Mouse (Mus musculus) subcutaneous adipose tissue, adult 2 months (tissue): Measurements from ENCODE around the gene Gm11983. TPM values are rescaled to one million over a fixed set of nuclear protein-coding genes. Genes with fewer than 3 reads are reported as not detected.

Experiments
- polyA plus RNA-seq: library from polyadenylated mRNA; depleted of rRNA; stranded (reverse); fragments of >200 nt; gene quantifications from 2 replicates; pipeline ENCODE4 v1.2.3, GENCODE M21; 2012; ENCODE audit warnings: low replicate concordance; rRNA removed

Gene Gm11983
- polyA plus RNA-seq = not detected in 2 replicates

DNA sequence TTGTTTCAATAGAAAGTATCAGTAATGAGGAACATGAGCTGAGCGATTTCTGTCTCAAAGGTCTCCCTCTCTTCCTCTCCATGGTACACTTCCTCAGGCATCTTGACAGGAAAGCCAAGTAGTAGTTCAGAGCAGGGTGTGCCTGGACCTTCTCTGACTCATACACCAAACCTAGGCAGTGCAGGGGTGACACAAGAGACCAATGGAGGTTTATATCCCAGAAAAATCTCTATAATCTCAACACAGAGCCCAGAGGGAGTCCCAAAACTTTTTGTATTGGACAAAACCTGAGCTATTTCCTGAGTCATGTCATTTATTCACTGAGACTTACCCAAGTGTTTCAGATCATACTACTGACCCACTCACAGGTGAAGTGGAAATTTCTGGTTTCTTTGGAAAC lies at the start of gene Gm11983:
TSS of gene Gm11983 (minus strand) at position 101 of the 400 bp plus-strand sequence.

Other genes with a start within 250 kb of the Gm11983 start
- gene Nacad, start 231.6 kb downstream of the Gm11983 start, polyA plus RNA-seq = 1.4 and 12.8 TPM in 2 replicates
- gene Tbrg4, start 211.6 kb downstream of the Gm11983 start, polyA plus RNA-seq = 70.6 and 107 TPM in 2 replicates
- gene Wap, start 199.0 kb downstream of the Gm11983 start, polyA plus RNA-seq = not detected in 2 replicates
- 1.3 and 365 TPM in 2 replicates for gene Ramp3, start 179.1 kb downstream of the Gm11983 start, polyA plus RNA-seq
- 0.32 and 7.1 TPM in 2 replicates for gene Adcy1, start 225.8 kb upstream of the Gm11983 start, polyA plus RNA-seq